Mouse (Mus musculus): Measurements from ENCODE around the gene Cdh22.

DNA sequence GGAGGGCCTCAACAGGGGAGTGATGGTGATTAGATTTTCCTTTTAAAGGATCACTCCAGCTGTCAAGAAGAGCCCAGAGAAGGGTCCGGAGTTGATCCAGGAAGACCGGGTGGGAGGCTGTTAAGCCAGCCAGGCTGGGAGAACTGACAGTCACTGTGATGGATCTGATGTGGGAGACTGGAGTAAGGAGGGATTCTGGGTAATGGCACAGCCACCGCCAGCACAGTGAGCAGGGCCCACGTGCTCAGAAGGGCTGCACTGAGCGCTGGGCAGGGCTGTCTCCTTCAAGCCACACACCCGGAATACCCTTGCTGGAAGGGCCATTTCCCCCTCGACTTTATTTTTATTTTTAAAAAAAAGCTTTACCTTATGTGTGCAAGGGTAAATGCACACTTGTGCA lies 29.7 kb downstream of the Cdh22 start:
- TF ChIP-seq CTCF (IDR thresholded peaks at IDR 0.05; ENCODE audit: borderline replicate concordance, extremely low read depth, insufficient read depth, insufficient read length): no peak
- TF ChIP-seq POLR2A (IDR thresholded peaks at IDR 0.05; ENCODE audit: borderline replicate concordance, extremely low read depth, insufficient read depth, insufficient read length, poor library complexity, severe bottlenecking): no peak

Data from brain, embryonic 14.5 days (tissue).